8 mouse cellular contexts compared by ENCODE assay signal in the genomic region with DNA sequence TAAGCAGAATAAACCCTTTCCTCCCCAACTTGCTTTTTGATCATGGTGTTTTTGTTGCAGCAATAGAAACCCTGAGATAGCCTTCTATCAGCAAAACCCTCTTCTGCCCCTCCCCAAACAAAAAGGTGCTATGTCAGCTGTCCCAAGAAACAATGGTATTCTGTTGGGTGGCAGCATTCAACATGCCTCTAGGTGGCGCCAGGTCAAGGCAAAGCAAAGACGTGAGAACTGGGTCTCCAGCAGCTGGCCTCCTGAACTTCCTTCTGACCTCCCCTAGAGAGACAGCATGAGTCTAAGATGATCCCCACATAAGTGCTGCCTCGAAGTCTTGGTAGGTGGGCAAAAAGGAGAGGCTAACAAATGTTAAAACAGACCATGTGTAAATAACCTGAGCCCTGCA. TPM values are rescaled to one million over a fixed set of nuclear protein-coding genes. Genes with fewer than 3 reads are reported as not detected.
DNase-seq lines count a peak whose midpoint lies in the region; ATAC-seq lines count a peak whose summit lies in the region.

No protein-coding gene starts in this region.

- DNase-seq in cerebellum, adult 11 months, result peak; percentile 29
- peak; percentile 48 for DNase-seq in ovary, postnatal 36 days (ENCODE audit: low spot score)
- DNase-seq in ovary, postnatal 10 days (ENCODE audit: low spot score), result no peak
- peak; percentile 57 for DNase-seq in cerebellum, adult 9-10 months
- DNase-seq in heart, postnatal 25 days (ENCODE audit: low spot score), result peak; percentile 33
- DNase-seq in testis, postnatal 10 days (ENCODE audit: low spot score), result peak; percentile 72

- no peaks in the 10 kb centered on the region for H3K4me1 ChIP-seq in lung, embryonic 16.5 days (replicated peaks; ENCODE audit: control insufficient read depth, insufficient read depth, low read length)

- WGBS in lung, embryonic 16.5 days, result 10% methylated on average over 3 of the region's 3 CpGs

- H3K9ac ChIP-seq in lung, embryonic 16.5 days (ENCODE audit: low read length), result no peak overlapping the region

- no peak overlapping the region for H3K4me2 ChIP-seq in lung, embryonic 16.5 days (ENCODE audit: low read depth, low read length)

- H3K4me3 ChIP-seq in lung, embryonic 16.5 days (ENCODE audit: low read length), result no peak overlapping the region

- intact Hi-C loops in heart, postnatal 25 days (cut with DNase I), result loop anchor here (1.0 kb wide), 1 partner anchor 110 kb away; no protein-coding TSS in a partner anchor

- ATAC-seq in cerebellum, adult (ENCODE audit: insufficient number of reproducible peaks, low FRiP score, low TSS enrichment), result no peak; the same call in 1 of the 2 replicates
- ATAC-seq in lung, embryonic 16.5 days (ENCODE audit: low read depth), result peak; percentile 52; the same call in 1 of the 2 replicates

- no peak overlapping the region for H3K27ac ChIP-seq in lung, embryonic 16.5 days (ENCODE audit: low read length)

- no peaks in the 10 kb centered on the region for H3K27me3 ChIP-seq in lung, embryonic 16.5 days (ENCODE audit: control insufficient read depth, insufficient read depth, low read depth, low read length)

- H3K9me3 ChIP-seq in lung, embryonic 16.5 days (ENCODE audit: control insufficient read depth, low read length), result no peaks in the 10 kb centered on the region

- peaks cover 20% of the 10 kb centered on the region for H3K36me3 ChIP-seq in lung, embryonic 16.5 days (ENCODE audit: control insufficient read depth, insufficient read depth, low read length)

RNA-seq across cellular contexts. Expression of a gene that starts 29.8 kb away (rescaled TPM):
- total RNA-seq in heart, postnatal 25 days (2021), result not detected
- 0.38 and 0.39 TPM in 2 replicates for polyA plus RNA-seq in lung, embryonic 16.5 days (2015; fragmentation: Nextera tagmentation; extraction: Ambion mirVana)

RNA-seq across cellular contexts. Expression of a gene that starts 54.7 kb away (rescaled TPM):
- 10 to 100 TPM; 82.2 to 88.1 TPM for total RNA-seq in heart, postnatal 25 days (2021)
- 34.8 and 39.1 TPM in 2 replicates for polyA plus RNA-seq in lung, embryonic 16.5 days (2015; fragmentation: Nextera tagmentation; extraction: Ambion mirVana)
